Mouse (Mus musculus) midbrain, embryonic 11.5 days (tissue): ENCODE data around the gene Epb41l4b. TPM values are rescaled to one million over a fixed set of nuclear protein-coding genes. Genes with fewer than 3 reads are reported as not detected.

Experiments
- ATAC-seq: fragments of 200-750 bp; cut with Nextera tagmentation; 2 replicates; pipeline ENCODE4 v1.8.0; 2017; ENCODE audit warnings: moderate TSS enrichment, moderate library complexity; ENCODE audit not compliant: low FRiP score
- DNase-seq: peaks from one replicate; pipeline ENCODE4 v3.0.0; 2015; ENCODE audit warnings: low spot score; ENCODE audit errors: missing footprints
- H3K27ac ChIP-seq: fragments of 300-500 bp; sonication (generic); 2 replicates; pipeline ENCODE4 v1.5.1; 2014; ENCODE audit warnings: low read depth, low read length
- H3K27me3 ChIP-seq: fragments of 300-500 bp; sonication (generic); 2 replicates; pipeline ENCODE4 v1.6.1; 2014; ENCODE audit warnings: mild to moderate bottlenecking, low read length, moderate library complexity, mixed read lengths; ENCODE audit not compliant: control insufficient read depth, insufficient read depth
- H3K36me3 ChIP-seq: fragments of 300-500 bp; sonication (generic); 2 replicates; pipeline ENCODE4 v1.6.1; 2014; ENCODE audit warnings: mild to moderate bottlenecking, low read length, moderate library complexity, mixed read lengths; ENCODE audit not compliant: control insufficient read depth, insufficient read depth
- H3K4me1 ChIP-seq: fragments of 300-500 bp; sonication (generic); 2 replicates; pipeline ENCODE4 v1.6.1; 2014; ENCODE audit warnings: low read length; ENCODE audit not compliant: control insufficient read depth, insufficient read depth
- H3K4me2 ChIP-seq: fragments of 300-500 bp; sonication (generic); 2 replicates; pipeline ENCODE4 v1.6.1; 2014; ENCODE audit warnings: mild to moderate bottlenecking, moderate library complexity
- H3K4me3 ChIP-seq: fragments of 300-500 bp; sonication (generic); 2 replicates; pipeline ENCODE4 v1.5.1; 2014; ENCODE audit warnings: low read depth, low read length
- H3K9ac ChIP-seq: fragments of 300-500 bp; sonication (generic); 2 replicates; pipeline ENCODE4 v1.6.1; 2014; ENCODE audit warnings: low read length
- H3K9me3 ChIP-seq: fragments of 300-500 bp; sonication (generic); 2 replicates; pipeline ENCODE4 v1.6.1; 2016; ENCODE audit warnings: low read length; ENCODE audit not compliant: control insufficient read depth
- WGBS: fragments of 180-500 bp; shearing (Covaris S2); extraction: QIAGEN DNeasy Blood & Tissue Kit; methylation state at CpG from one replicate; pipeline ENCODE4 v1.1.7; 2014; 5-methylcytosine and 5-hydroxymethylcytosine counted together
- polyA plus RNA-seq: library from polyadenylated mRNA; unstranded; fragments of >200 nt; fragmentation: Nextera tagmentation; extraction: Ambion mirVana; gene quantifications from 2 replicates; pipeline ENCODE4 v1.2.1, GENCODE M21; 2014

Epb41l4b gene
- polyA plus RNA-seq, 1 experiment from 2014 or later = 0.51 TPM

DNA sequence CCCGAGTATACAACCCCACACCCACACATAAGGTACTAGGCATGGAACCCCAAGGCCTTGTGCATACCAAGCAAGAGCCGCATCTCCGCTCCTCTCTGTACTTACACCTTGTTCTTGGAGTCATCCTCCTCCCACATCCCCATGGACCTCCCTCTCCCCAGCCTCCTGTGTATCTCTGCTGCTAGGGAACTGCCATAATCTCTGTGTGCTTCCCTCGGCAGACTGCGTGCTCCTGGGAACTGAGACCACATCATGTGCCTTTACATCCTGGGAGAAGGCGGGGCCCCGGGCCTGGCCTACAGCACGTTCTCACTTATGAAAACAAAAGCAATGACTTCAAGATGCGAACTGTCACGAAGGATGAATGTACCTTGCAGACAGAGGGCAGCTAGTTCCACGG, 59.6 kb downstream of the Epb41l4b start:
- WGBS = 77% methylated on average over 11 of the region's 11 CpGs
- DNase-seq (no peak), ATAC-seq (no peak)
- H3K27me3 ChIP-seq = no peaks in the 10 kb centered on the region
- H3K4me2 ChIP-seq = no peak overlapping the region
- H3K4me1 ChIP-seq = peaks cover 4% of the 10 kb centered on the region; the same call in 1 of the 2 replicates
- no peak overlapping the region for H3K4me3 ChIP-seq
- no peaks in the 10 kb centered on the region for H3K36me3 ChIP-seq
- H3K9me3 ChIP-seq = no peaks in the 10 kb centered on the region
- no peak overlapping the region for H3K9ac ChIP-seq
- no peak overlapping the region for H3K27ac ChIP-seq

DNA sequence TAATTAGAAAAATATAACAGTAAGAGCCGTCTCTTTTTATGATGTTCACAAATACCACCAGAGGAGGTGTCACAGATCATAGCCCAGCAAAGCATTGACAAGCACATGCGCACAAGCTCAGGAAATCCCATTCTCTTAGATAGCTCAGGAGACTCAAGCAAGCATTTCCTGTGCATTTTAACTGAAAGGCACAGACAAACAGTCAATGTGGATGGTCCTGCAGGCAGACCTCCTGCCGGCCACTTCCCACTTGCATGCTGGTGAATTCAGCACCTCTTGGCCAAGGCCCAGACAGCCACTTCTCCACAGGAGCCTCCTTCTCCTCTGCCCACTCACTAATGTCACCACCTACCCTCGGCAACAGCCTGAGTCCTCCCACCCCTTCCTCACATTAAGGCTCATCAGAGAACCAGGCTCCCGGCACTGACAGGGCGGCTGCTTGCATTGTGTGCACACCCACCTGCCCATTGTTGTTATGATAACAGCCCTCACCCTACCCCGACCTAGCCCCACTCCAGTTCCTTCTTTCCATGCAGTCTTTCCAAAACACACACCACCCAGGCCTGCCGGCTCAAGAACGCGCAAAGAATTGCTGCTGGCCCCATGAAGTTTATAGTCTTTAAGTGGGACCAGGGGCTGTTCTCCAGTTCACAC, 60.3 kb downstream of the Epb41l4b start:
- no peak for ATAC-seq
- 82% methylated on average over 10 of the region's 10 CpGs for WGBS
- H3K27me3 ChIP-seq = no peaks in the 10 kb centered on the region
- no peak overlapping the region for H3K9ac ChIP-seq
- H3K36me3 ChIP-seq = no peaks in the 10 kb centered on the region
- H3K4me3 ChIP-seq = no peak overlapping the region
- H3K4me2 ChIP-seq = no peak overlapping the region
- no peak for DNase-seq
- peaks cover 4% of the 10 kb centered on the region; the same call in 1 of the 2 replicates for H3K4me1 ChIP-seq
- H3K9me3 ChIP-seq = no peaks in the 10 kb centered on the region
- no peak overlapping the region for H3K27ac ChIP-seq

DNA sequence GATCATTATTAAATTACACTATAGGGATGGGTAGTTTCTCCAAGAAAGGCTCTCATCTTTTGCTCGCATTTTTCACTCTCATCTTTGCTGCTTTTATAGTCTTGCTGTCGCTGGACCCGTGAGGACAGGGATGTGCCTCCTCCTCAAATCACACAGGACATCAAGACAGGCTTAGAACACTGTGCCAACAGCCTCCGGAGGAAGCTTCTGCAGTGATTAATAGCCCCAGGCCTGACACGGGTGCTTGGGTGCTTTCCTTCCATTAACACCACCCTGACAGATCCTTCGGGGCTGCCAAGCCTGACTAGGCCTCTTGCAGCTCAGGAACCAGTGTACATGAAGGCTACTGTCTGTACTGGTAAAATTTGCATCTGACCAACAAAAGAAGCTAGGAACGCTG, 61.8 kb downstream of the Epb41l4b start:
- 78% methylated on average over 7 of the region's 7 CpGs for WGBS

DNA sequence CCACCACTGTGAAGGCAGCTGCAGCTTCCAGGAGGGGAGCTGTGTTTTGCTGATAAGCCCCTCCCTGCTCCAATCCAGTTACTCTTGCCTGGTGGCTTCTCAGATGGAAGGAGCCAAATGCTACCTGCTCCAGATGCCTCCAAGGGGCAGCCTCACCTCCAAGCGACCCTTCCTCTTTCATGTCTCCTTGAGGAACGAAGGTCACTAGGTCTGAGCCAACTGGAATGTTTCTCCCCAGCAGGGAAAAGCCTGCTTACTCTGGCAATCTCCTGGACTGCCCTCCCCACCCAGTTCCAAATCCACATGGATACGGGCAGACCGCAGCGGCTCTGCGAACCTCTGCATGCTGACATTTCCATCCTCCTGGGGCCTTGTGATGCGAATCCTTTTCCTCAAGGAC, 69.4 kb downstream of the Epb41l4b start:
- DNase-seq (no peak), ATAC-seq (no peak)
- no peaks in the 10 kb centered on the region for H3K27me3 ChIP-seq
- no peak overlapping the region for H3K4me2 ChIP-seq
- H3K27ac ChIP-seq = no peak overlapping the region
- 76% methylated on average over 7 of the region's 7 CpGs for WGBS
- peaks cover 5% of the 10 kb centered on the region for H3K4me1 ChIP-seq
- no peak overlapping the region for H3K9ac ChIP-seq
- no peak overlapping the region for H3K4me3 ChIP-seq
- H3K9me3 ChIP-seq = no peaks in the 10 kb centered on the region
- H3K36me3 ChIP-seq = no peaks in the 10 kb centered on the region

More for the DNA sequence above, 61.8 kb downstream of the Epb41l4b start:
- no peak overlapping the region for H3K4me2 ChIP-seq
- no peak for ATAC-seq
- no peak overlapping the region for H3K9ac ChIP-seq
- no peaks in the 10 kb centered on the region for H3K27me3 ChIP-seq
- no peaks in the 10 kb centered on the region for H3K9me3 ChIP-seq
- DNase-seq = no peak
- H3K4me1 ChIP-seq = peaks cover 6% of the 10 kb centered on the region; the same call in 1 of the 2 replicates
- H3K27ac ChIP-seq = no peak overlapping the region
- no peaks in the 10 kb centered on the region for H3K36me3 ChIP-seq
- no peak overlapping the region for H3K4me3 ChIP-seq

DNA sequence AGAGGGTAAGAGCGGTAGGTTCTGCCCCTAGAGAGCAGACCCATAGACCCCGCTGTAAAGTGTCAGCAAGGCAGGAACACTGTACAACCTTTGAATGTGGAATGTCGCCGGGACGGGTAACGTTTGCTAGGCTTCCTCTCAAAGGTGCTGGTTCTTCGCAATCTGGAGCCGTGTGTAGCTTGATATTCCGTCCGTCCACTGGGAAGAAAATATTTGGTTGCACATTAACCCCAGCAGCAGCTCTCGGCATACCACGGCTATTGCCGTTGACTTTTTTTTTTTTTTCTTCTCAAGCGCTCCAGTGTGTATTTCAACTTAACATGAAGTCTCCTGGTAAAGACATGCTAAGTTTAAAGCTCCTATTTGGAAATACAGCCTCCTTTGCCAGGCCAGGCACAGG, 70.1 kb downstream of the Epb41l4b start:
- no peaks in the 10 kb centered on the region for H3K36me3 ChIP-seq
- no peak overlapping the region for H3K27ac ChIP-seq
- H3K4me3 ChIP-seq = no peak overlapping the region
- H3K9ac ChIP-seq = no peak overlapping the region
- H3K9me3 ChIP-seq = no peaks in the 10 kb centered on the region
- no peaks in the 10 kb centered on the region for H3K27me3 ChIP-seq
- 92% methylated on average over 14 of the region's 14 CpGs for WGBS
- DNase-seq = no peak
- ATAC-seq = no peak
- peaks cover 5% of the 10 kb centered on the region for H3K4me1 ChIP-seq
- no peak overlapping the region for H3K4me2 ChIP-seq

DNA sequence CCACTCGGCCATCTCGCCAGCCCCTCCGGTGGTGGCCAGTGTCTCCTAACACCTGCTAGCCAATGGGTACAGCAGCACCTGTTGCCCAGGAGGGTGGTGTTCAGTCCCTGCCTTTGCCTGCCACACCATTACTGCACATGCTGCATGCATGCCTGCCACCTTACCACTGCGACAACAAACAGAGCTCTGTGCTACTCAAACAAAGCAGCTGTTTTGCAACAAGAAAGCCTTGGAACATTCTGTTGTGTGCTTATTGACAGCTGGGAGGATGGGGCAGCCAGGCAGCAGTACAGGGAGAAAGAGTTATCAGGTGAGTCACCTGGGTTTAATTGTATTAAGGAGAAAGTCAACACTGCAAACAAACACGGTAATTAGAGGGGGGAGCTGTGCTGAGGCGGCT, 72.6 kb downstream of the Epb41l4b start:
- Histone ChIP-seq H3K4me3 (no peak overlapping the region), H3K36me3 (no peaks in the 10 kb centered on the region), H3K9ac (no peak overlapping the region), H3K4me1 (peaks cover 2% of the 10 kb centered on the region; the same call in 1 of the 2 replicates), H3K27ac (no peak overlapping the region), H3K27me3 (no peaks in the 10 kb centered on the region), H3K9me3 (no peaks in the 10 kb centered on the region), H3K4me2 (no peak overlapping the region)
- ATAC-seq (no peak), DNase-seq (no peak)
- WGBS = 85% methylated on average over 6 of the region's 6 CpGs

DNA sequence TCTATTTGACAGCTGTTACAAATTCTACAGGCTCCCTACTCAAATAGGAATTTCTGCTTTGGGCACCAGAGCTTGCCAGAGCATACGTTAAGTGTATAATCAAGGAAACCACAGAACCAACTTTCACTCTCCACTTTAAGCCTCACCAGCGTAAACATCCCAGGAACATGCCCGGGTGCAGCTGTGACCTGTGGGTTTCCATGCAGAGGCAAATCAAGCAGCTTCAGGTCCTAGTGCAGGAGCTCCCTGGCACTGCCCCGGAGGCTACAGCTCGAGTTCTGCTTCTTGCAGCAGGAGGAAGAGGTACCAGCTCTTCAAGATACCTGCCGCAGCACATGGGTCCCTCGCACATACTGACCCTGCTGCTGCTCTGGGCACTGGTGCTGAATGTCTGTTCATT, 74.8 kb downstream of the Epb41l4b start:
- 87% methylated on average over 7 of the region's 7 CpGs for WGBS

DNA sequence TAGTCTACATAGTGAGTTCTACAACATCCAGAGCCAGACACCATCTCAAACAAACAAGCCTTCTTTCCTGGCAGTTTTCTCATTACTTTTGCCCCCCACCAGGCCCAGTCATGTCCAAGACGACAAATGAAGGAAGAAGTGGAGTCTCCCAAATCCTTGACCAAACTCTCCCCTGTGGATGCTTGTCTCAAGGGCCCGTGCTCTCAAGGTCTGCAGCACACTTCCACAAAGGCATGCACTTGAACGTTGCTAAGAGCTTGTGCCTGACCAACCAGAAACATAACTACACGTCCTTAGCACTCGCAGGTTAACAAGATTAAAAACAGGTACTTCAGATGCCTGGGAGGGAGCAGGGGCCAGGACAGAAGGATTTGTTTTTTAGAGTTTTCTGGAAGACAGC, 75.4 kb downstream of the Epb41l4b start:
- DNase-seq (no peak), ATAC-seq (no peak)
- Histone ChIP-seq H3K4me2 (no peak overlapping the region), H3K9me3 (no peaks in the 10 kb centered on the region), H3K36me3 (no peaks in the 10 kb centered on the region), H3K4me1 (peaks cover 10% of the 10 kb centered on the region), H3K27ac (no peak overlapping the region), H3K27me3 (no peaks in the 10 kb centered on the region), H3K9ac (no peak overlapping the region), H3K4me3 (no peak overlapping the region)
- 78% methylated on average over 5 of the region's 5 CpGs for WGBS

More for the DNA sequence above, 74.8 kb downstream of the Epb41l4b start:
- Histone ChIP-seq H3K9ac (no peak overlapping the region), H3K4me1 (peaks cover 10% of the 10 kb centered on the region), H3K4me2 (no peak overlapping the region), H3K9me3 (no peaks in the 10 kb centered on the region), H3K27ac (no peak overlapping the region), H3K27me3 (no peaks in the 10 kb centered on the region), H3K4me3 (no peak overlapping the region), H3K36me3 (no peaks in the 10 kb centered on the region)
- DNase-seq (no peak), ATAC-seq (no peak)

DNA sequence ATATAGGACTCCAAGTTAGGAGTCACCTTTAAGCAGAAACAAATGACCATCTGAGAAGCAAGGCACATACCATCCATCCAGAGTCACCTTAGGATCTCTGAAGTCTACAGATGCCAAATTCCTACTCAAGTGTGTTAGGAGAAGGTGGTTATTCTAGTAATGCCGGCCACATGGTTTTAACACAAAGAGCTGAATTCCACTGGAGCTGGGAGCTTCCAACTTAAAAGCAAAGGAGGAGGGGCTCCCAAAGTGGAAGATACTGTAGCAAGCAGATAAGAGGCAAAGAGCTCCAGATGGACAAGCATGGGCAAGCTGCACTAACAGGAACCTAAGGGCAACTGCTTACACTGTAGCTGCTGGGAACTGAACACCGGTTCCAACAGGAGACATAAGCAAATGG, 76.3 kb downstream of the Epb41l4b start:
- DNase-seq = no peak
- H3K4me3 ChIP-seq = no peak overlapping the region
- no peak overlapping the region for H3K27ac ChIP-seq
- H3K4me1 ChIP-seq = peaks cover 10% of the 10 kb centered on the region
- no peaks in the 10 kb centered on the region for H3K9me3 ChIP-seq
- H3K27me3 ChIP-seq = no peaks in the 10 kb centered on the region
- no peak for ATAC-seq
- H3K9ac ChIP-seq = no peak overlapping the region
- no peaks in the 10 kb centered on the region for H3K36me3 ChIP-seq
- H3K4me2 ChIP-seq = no peak overlapping the region
- WGBS = 89% methylated on average over 2 of the region's 2 CpGs
